Mouse (Mus musculus): ENCODE results near the gene Tgfbrap1.

The Tgfbrap1 gene

GRCm38 (mm10) chr1:43112882-43113281 is 14.4 kb upstream of the Tgfbrap1 start:
- DNase-seq (ENCODE audit: low read depth), result peak; percentile 93

GRCm38 (mm10) chr1:43110556-43110955 is 12.1 kb upstream of the Tgfbrap1 start:
- peak; percentile 82 for DNase-seq (ENCODE audit: low read depth)

DNA sequence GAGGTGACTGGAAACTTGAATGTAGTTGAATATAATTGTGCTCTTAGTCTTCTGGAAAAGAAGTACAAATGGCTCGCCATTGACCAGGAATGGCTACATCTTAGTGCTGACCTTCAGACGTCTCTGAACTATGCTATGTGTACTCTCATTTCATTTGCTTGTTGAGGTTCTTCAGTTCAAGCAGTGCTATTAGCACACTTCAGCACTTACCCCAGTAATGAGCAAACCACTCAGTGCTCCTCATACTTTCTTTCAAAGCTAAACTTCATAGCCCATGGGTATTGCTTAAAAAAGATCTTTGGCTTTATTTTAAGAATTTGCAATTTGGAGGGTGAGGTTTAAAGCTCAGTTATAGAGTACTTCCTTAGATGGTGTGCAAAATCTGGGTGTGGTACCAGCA is 10.3 kb upstream of the Tgfbrap1 start:
- no peak for DNase-seq (ENCODE audit: low read depth)

- no peak for DNase-seq (ENCODE audit: low read depth)
These were observed 4.2 kb downstream of the Tgfbrap1 start for GRCm38 (mm10) chr1:43094206-43094605.

DNA sequence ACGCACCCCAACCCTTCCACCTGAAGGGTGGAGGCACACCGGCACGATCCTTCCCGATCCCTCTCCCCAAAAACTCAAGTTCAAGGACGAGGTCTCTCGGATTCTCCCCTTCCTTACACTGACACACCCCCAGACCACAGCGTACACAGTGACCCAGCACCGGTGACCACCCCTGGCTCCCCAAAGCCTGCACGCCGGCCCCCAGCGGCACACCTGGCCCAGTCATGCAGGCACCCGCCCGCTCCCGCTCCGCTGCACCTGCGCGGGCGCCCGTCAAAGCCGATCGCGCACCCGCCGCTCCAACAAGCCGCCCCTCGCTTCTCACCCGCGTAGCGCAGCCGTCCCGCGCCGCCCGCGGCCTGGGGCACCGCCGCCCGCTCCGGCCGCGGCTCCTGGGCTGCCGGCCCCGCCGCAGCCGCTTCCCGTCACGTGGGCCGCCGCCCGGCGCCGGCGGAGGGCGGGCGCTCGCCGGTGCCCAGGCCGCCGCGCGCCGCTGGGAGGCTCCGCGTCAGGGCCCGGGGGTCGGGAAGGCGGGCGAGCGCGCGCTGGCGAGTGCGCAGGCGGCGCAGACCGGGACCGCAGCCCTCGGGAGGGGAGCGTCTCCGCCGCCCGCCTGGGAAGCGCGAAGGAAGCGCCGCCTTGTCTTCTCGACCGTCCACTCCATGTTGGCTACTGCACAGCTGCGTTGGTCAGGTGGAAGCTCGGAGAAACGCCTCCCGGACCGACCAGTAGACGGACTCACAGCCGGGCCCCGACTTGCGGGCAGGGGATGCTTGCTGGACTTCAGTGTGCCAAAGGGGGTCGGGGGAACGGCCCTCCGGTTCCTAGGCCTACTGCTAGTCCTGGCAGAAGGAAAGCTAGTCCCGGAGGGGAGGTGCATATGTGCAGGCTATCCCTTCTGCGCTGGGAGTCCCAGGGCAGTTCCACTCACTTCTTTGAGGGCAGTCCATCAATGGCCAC is 6.1 kb downstream of the Tgfbrap1 start:
- DNase-seq (ENCODE audit: low read depth), result peak; percentile 77

DNA sequence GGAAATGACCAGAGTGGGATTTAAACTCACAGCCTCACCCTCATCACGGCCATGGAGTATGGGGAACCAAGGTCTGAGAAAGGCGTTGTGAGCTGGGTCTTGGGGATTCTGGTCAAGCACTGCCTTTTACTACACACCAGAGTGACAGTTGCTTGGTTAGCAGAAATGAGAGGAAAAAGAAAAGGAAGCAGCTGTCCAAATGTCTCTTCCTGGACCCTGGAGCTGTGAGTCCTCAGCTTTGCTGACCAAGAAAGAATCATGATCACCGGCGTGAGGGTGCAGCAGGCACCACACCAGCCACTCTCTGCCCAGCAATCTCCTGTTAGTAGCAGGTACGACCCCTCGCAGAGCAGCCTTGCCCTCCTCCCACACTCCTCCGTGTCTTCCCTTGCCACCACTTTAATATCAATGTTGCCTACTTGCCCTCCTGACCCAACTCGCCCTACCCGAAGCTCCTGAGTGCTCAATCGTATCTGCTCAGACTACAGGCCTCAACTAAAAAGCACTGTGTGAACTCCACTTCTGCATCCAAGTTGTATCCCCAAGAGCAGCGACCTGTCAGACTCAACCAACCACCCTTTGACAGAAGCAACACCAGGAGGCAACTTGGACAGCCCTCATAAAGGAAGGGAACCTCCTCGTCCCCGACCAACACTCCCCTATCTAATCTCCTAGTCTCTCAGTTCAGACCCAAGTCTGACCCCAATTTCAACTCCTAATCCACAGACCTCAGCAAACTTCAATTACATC is 7.0 kb downstream of the Tgfbrap1 start:
- DNase-seq (ENCODE audit: low read depth), result peak; percentile 24

- DNase-seq (ENCODE audit: low read depth), result no peak
These were observed 8.0 kb downstream of the Tgfbrap1 start for GRCm38 (mm10) chr1:43090418-43090817.

GRCm38 (mm10) chr1:43082946-43083345 is 15.5 kb downstream of the Tgfbrap1 start:
- DNase-seq (ENCODE audit: low read depth), result no peak

DNA sequence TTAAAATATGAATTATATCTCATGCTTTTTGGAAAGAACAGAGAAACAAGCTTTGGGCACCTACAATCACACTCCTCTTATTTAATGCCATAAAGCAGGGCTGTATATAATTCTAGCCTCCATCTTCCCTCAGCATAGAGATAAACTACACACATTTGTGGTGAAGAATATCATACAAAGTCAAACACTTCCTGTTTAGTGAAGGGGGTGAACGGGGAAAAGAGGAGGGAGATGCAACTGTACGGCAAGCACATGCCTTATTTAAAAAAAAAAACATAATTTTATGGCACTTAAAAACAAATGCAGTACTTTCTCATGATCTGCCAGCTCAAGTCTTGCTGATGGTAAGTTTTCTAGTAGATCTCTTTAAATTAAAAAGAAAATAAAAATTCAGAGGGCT is 20.3 kb downstream of the Tgfbrap1 start:
- DNase-seq (ENCODE audit: low read depth), result no peak

GRCm38 (mm10) chr1:43074791-43075190 is 23.6 kb downstream of the Tgfbrap1 start:
- no peak for DNase-seq (ENCODE audit: low read depth)

- no peak for DNase-seq (ENCODE audit: low read depth)
These were observed 25.9 kb downstream of the Tgfbrap1 start for GRCm38 (mm10) chr1:43072561-43072960.

- DNase-seq (ENCODE audit: low read depth), result no peak
These were observed 26.4 kb downstream of the Tgfbrap1 start for GRCm38 (mm10) chr1:43072028-43072427.

DNA sequence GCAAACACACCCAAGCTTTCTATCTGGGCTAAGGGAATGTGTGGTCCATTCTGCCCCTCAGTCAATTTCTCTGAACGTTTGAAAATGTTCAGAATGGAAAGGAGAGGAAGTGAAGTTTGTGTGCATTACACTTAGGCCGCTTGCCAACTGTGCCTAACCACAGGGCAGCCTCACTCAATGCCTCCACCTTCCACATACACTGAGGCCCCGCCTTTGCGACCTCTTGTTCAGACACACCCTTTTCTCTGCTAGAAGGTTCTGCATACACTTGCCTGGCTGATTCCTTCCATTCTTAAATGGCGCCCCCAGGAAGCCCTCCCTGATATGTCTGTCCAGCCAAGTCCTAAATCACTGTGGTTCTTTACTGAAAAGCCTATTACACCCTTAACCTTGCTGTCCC is 27.7 kb downstream of the Tgfbrap1 start:
- no peak for DNase-seq (ENCODE audit: low read depth)

- DNase-seq (ENCODE audit: low read depth), result no peak
These were observed 30.9 kb downstream of the Tgfbrap1 start for GRCm38 (mm10) chr1:43067551-43067950.

DNA sequence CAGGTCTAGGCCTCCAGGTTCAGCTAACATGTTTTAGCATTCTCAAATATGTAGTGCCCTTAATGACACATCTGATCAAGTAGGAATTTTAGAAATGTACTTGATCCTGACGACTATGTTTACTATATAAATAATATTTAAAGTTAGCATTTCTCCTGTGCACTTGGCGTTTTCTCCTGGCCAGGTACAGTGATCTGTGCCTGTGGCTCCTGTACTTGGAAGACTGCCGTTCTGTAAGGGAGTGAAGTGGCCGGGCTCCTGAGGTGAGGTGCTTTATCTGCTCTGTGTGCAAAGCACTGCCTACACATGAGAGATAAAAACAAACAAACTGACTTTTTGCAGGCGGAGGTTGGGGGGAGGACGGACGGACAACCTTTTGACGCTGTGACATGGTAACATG is 31.9 kb downstream of the Tgfbrap1 start:
- DNase-seq (ENCODE audit: low read depth), result no peak

GRCm38 (mm10) chr1:43065615-43066310 is 32.7 kb downstream of the Tgfbrap1 start:
- peak; percentile 83 for DNase-seq (ENCODE audit: low read depth)

GRCm38 (mm10) chr1:43051903-43052302 is 46.5 kb downstream of the Tgfbrap1 start:
- no peak for DNase-seq (ENCODE audit: low read depth)

DNA sequence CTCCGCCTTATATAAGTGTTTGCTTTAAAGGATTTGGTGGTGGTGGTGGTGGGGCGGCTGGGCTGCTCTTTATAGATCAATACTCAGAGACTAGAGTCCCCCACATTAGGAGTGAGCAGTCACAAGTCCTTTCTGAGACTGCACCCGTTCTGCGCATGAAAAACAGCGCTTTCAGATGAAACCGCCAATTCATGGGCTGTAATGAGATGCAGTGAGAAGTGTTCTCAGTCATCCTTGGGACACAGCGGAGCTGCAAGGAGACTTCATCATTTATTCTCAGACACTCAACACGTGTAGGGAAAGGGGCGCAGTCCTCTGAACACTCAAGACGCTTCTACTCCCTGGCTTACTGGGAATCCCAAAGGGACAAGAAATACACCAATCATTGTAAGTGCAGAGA is 50.6 kb downstream of the Tgfbrap1 start:
- DNase-seq (ENCODE audit: low read depth), result no peak

GRCm38 (mm10) chr1:43046990-43047389 is 51.4 kb downstream of the Tgfbrap1 start:
- DNase-seq (ENCODE audit: low read depth), result no peak

- no peak for DNase-seq (ENCODE audit: low read depth)
These were observed 53.0 kb downstream of the Tgfbrap1 start for GRCm38 (mm10) chr1:43045204-43045982.

DNA sequence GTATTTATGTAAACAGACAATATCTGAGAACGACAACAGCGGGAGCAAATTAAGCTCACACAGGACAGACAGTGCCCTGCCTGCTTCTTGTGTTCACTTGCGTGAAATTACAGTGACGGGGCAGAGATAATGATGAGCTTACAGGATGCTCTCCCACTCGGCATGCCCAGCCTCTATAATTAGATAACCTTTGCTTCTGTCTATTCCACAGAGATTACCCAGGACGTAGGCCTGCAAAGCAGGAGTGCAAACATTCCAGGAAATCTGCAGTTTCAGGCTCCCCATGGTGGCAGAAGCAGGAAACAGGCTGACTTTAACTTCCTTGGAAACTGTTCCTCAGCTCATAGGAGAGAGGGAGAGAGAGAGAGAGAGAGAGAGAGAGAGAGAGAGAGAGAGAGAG is 56.2 kb downstream of the Tgfbrap1 start:
- DNase-seq (ENCODE audit: low read depth), result no peak

DNA sequence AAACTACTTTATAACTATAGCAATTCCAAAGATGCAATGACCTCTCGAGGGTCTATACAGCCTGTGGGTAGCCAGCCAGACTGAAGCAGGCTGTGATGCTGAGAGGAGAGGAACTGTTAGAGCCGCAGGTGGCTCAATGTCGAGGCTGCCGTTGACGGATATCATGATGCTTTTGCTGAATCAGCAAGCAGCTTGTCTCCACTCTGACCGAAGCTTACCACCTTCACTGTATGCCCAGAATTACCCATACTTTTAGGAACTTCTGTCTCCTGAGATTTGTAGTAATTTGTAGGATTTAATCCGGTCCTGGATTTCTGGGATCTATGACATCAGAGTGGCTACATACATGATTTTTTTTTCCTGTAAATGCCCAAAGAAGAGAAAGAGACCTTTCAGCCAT is 62.4 kb downstream of the Tgfbrap1 start:
- DNase-seq (ENCODE audit: low read depth), result no peak

Data from NIH3T3 (cell line).